Mouse (Mus musculus) midbrain, embryonic 13.5 days (tissue): ENCODE measurements around the gene Olfr111. TPM values are rescaled to one million over a fixed set of nuclear protein-coding genes. Genes with fewer than 3 reads are reported as not detected.

Experiments
- ATAC-seq: fragments of 200-750 bp; cut with Nextera tagmentation; 2 replicates; pipeline ENCODE4 v1.8.0; 2017; ENCODE audit warnings: mild to moderate bottlenecking, moderate TSS enrichment, moderate library complexity
- H3K27ac ChIP-seq: fragments of 300-500 bp; sonication (generic); 2 replicates; pipeline ENCODE4 v1.5.1; 2015; ENCODE audit warnings: inconsistent platforms, mild to moderate bottlenecking, moderate library complexity
- H3K27me3 ChIP-seq: fragments of 300-500 bp; sonication (generic); 2 replicates; pipeline ENCODE4 v1.6.1; 2015; ENCODE audit warnings: mild to moderate bottlenecking, inconsistent platforms
- H3K36me3 ChIP-seq: fragments of 300-500 bp; sonication (generic); 2 replicates; pipeline ENCODE4 v1.6.1; 2015; ENCODE audit warnings: mild to moderate bottlenecking, inconsistent platforms
- H3K4me1 ChIP-seq: fragments of 300-500 bp; sonication (generic); replicated peaks from 2 replicates; pipeline ENCODE4 v1.6.1; 2015; ENCODE audit warnings: inconsistent platforms
- H3K4me2 ChIP-seq: fragments of 300-500 bp; sonication (generic); replicated peaks from 2 replicates; pipeline ENCODE4 v1.6.1; 2015; ENCODE audit warnings: moderate library complexity, mild to moderate bottlenecking, inconsistent platforms
- H3K4me3 ChIP-seq: fragments of 300-500 bp; sonication (generic); replicated peaks from 2 replicates; pipeline ENCODE4 v1.5.1; 2015; ENCODE audit warnings: mild to moderate bottlenecking, inconsistent platforms
- H3K9ac ChIP-seq: fragments of 300-500 bp; sonication (generic); replicated peaks from 2 replicates; pipeline ENCODE4 v1.6.1; 2015; ENCODE audit warnings: mild to moderate bottlenecking, inconsistent platforms
- H3K9me3 ChIP-seq: fragments of 300-500 bp; sonication (generic); 2 replicates; pipeline ENCODE4 v1.6.1; 2016; ENCODE audit warnings: mild to moderate bottlenecking, inconsistent platforms
- polyA plus RNA-seq: library from polyadenylated mRNA; unstranded; fragments of >200 nt; fragmentation: Nextera tagmentation; extraction: Ambion mirVana; gene quantifications from 2 replicates; pipeline ENCODE4 v1.2.1, GENCODE M21; 2015

Gene Olfr111
- polyA plus RNA-seq, 1 experiment from 2014 or later: not detected

GRCm38 (mm10) chr17:37577563-37577962 lies 69.7 kb downstream of the Olfr111 start, which contains the start of gene Olfr113:
Gene Olfr113 (minus strand): TSS chr17:37577663.
- no peaks in the 10 kb centered on the region for H3K27me3 ChIP-seq
- no peak within 1 kb of the TSS for H3K4me3 ChIP-seq
- no peaks in the 10 kb centered on the region for H3K4me1 ChIP-seq
- no peak for ATAC-seq
- no peaks in the 10 kb centered on the region for H3K9me3 ChIP-seq
- H3K4me2 ChIP-seq: no peak within 1 kb of the TSS
- H3K27ac ChIP-seq: no peak within 1 kb of the TSS
- no peak within 1 kb of the TSS for H3K9ac ChIP-seq
- no peaks in the 10 kb centered on the region for H3K36me3 ChIP-seq

Other genes starting within 250 kb of the Olfr111 start
- not detected in 2 replicates for gene Olfr98, start 244.3 kb upstream of the Olfr111 start, polyA plus RNA-seq
- gene H2-M3, start 237.8 kb upstream of the Olfr111 start, polyA plus RNA-seq: 0.54 and 1.1 TPM in 2 replicates
- not detected in 2 replicates for gene Olfr99, start 224.6 kb upstream of the Olfr111 start, polyA plus RNA-seq
- not detected in 2 replicates for gene Olfr101, start 203.7 kb upstream of the Olfr111 start, polyA plus RNA-seq
- gene Olfr102, start 191.0 kb upstream of the Olfr111 start, polyA plus RNA-seq: not detected in 2 replicates
- not detected in 2 replicates for gene Olfr103, start 168.3 kb upstream of the Olfr111 start, polyA plus RNA-seq
- not detected in 2 replicates for gene Olfr104-ps, start 148.4 kb upstream of the Olfr111 start, polyA plus RNA-seq
- gene Olfr105-ps, start 129.0 kb upstream of the Olfr111 start, polyA plus RNA-seq: not detected in 2 replicates
- gene Olfr106-ps, start 117.6 kb upstream of the Olfr111 start, polyA plus RNA-seq: not detected in 2 replicates
- not detected in 2 replicates for gene Olfr107, start 108.8 kb upstream of the Olfr111 start, polyA plus RNA-seq
- gene Olfr108, start 62.5 kb upstream of the Olfr111 start, polyA plus RNA-seq: not detected in 2 replicates
- gene Olfr109, start 49.1 kb upstream of the Olfr111 start, polyA plus RNA-seq: not detected in 2 replicates
- not detected in 2 replicates for gene H2-M2, start 24.5 kb upstream of the Olfr111 start, polyA plus RNA-seq
- not detected in 2 replicates for gene Olfr110, start 15.6 kb upstream of the Olfr111 start, polyA plus RNA-seq
- not detected in 2 replicates for gene Olfr112, start 61.4 kb downstream of the Olfr111 start, polyA plus RNA-seq
- not detected in 2 replicates for gene Olfr113, start 69.6 kb downstream of the Olfr111 start, polyA plus RNA-seq
- not detected in 2 replicates for gene Olfr114, start 84.7 kb downstream of the Olfr111 start, polyA plus RNA-seq
- gene Olfr115, start 119.1 kb downstream of the Olfr111 start, polyA plus RNA-seq: not detected in 2 replicates
- gene Olfr116, start 119.2 kb downstream of the Olfr111 start, polyA plus RNA-seq: not detected in 2 replicates
- gene Olfr117, start 155.8 kb downstream of the Olfr111 start, polyA plus RNA-seq: not detected in 2 replicates
- gene Olfr118, start 159.0 kb downstream of the Olfr111 start, polyA plus RNA-seq: not detected in 2 replicates
- not detected in 2 replicates for gene Olfr119, start 188.5 kb downstream of the Olfr111 start, polyA plus RNA-seq
- gene Olfr120, start 213.8 kb downstream of the Olfr111 start, polyA plus RNA-seq: not detected in 2 replicates
- gene Olfr121, start 240.8 kb downstream of the Olfr111 start, polyA plus RNA-seq: not detected in 2 replicates